Mouse (Mus musculus) midbrain, embryonic 13.5 days (tissue): ENCODE measurements at regions not wholly inside any gene's neighbourhood (a gene's known extent, or its start where the extent isn't known, plus 50 kb on each side); places are given as distances from the start of the nearest gene placed in this dataset.
A peak's percentile ranks its signal among the peaks of the same experiment; 100 is the strongest.
"Not testable (repeated sequence)": the region's sequence is repeated elsewhere in the genome, so short reads cannot be mapped to it uniquely, and the experiment has no call there.

Experiments
- ATAC-seq: fragments of 200-750 bp; cut with Nextera tagmentation; 2 replicates; pipeline ENCODE4 v1.8.0; 2017; ENCODE audit warnings: mild to moderate bottlenecking, moderate TSS enrichment, moderate library complexity
- H3K27ac ChIP-seq: fragments of 300-500 bp; sonication (generic); 2 replicates; pipeline ENCODE4 v1.5.1; 2015; ENCODE audit warnings: inconsistent platforms, mild to moderate bottlenecking, moderate library complexity
- H3K27me3 ChIP-seq: fragments of 300-500 bp; sonication (generic); 2 replicates; pipeline ENCODE4 v1.6.1; 2015; ENCODE audit warnings: mild to moderate bottlenecking, inconsistent platforms
- H3K36me3 ChIP-seq: fragments of 300-500 bp; sonication (generic); 2 replicates; pipeline ENCODE4 v1.6.1; 2015; ENCODE audit warnings: mild to moderate bottlenecking, inconsistent platforms
- H3K4me1 ChIP-seq: fragments of 300-500 bp; sonication (generic); replicated peaks from 2 replicates; pipeline ENCODE4 v1.6.1; 2015; ENCODE audit warnings: inconsistent platforms
- H3K4me2 ChIP-seq: fragments of 300-500 bp; sonication (generic); replicated peaks from 2 replicates; pipeline ENCODE4 v1.6.1; 2015; ENCODE audit warnings: moderate library complexity, mild to moderate bottlenecking, inconsistent platforms
- H3K4me3 ChIP-seq: fragments of 300-500 bp; sonication (generic); replicated peaks from 2 replicates; pipeline ENCODE4 v1.5.1; 2015; ENCODE audit warnings: mild to moderate bottlenecking, inconsistent platforms
- H3K9ac ChIP-seq: fragments of 300-500 bp; sonication (generic); replicated peaks from 2 replicates; pipeline ENCODE4 v1.6.1; 2015; ENCODE audit warnings: mild to moderate bottlenecking, inconsistent platforms
- H3K9me3 ChIP-seq: fragments of 300-500 bp; sonication (generic); 2 replicates; pipeline ENCODE4 v1.6.1; 2016; ENCODE audit warnings: mild to moderate bottlenecking, inconsistent platforms
- WGBS: fragments of 180-500 bp; shearing (Covaris S2); methylation state at CpG from one replicate; pipeline ENCODE4 v1.1.7; 2015; 5-methylcytosine and 5-hydroxymethylcytosine counted together

GRCm38 (mm10) chr7:73688451-73688850, 51.7 kb upstream of the Fam174b start:
- ATAC-seq: no peak
- no peaks in the 10 kb centered on the region for H3K9me3 ChIP-seq
- H3K4me3 ChIP-seq: no peak overlapping the region
- H3K9ac ChIP-seq: no peak overlapping the region
- no peak overlapping the region for H3K4me2 ChIP-seq
- peaks cover 2% of the 10 kb centered on the region for H3K4me1 ChIP-seq
- no peak overlapping the region for H3K27ac ChIP-seq
- WGBS: 86% methylated on average over 7 of the region's 7 CpGs
- no peaks in the 10 kb centered on the region for H3K36me3 ChIP-seq
- no peaks in the 10 kb centered on the region for H3K27me3 ChIP-seq

- WGBS: 93% methylated on average over 16 of the region's 17 CpGs
- not testable (repeated sequence) for ATAC-seq
Observed at GRCm38 (mm10) chr7:73686245-73686644, 53.9 kb upstream of the Fam174b start.

GRCm38 (mm10) chr7:73682756-73683155, 57.3 kb upstream of the Fam174b start:
- no peak overlapping the region for H3K4me3 ChIP-seq
- H3K36me3 ChIP-seq: no peaks in the 10 kb centered on the region
- H3K27me3 ChIP-seq: no peaks in the 10 kb centered on the region
- H3K4me2 ChIP-seq: no peak overlapping the region
- no peak for ATAC-seq
- no peak overlapping the region for H3K27ac ChIP-seq
- WGBS: 10% methylated on average over 5 of the region's 5 CpGs
- H3K4me1 ChIP-seq: peaks cover 11% of the 10 kb centered on the region
- H3K9ac ChIP-seq: no peak overlapping the region
- H3K9me3 ChIP-seq: no peaks in the 10 kb centered on the region

More at GRCm38 (mm10) chr7:73686245-73686644, 53.9 kb upstream of the Fam174b start:
- H3K4me3 ChIP-seq, H3K36me3 ChIP-seq, H3K9me3 ChIP-seq, H3K4me2 ChIP-seq, H3K9ac ChIP-seq, H3K27me3 ChIP-seq, H3K27ac ChIP-seq: not testable (repeated sequence)
- H3K4me1 ChIP-seq: peaks cover 11% of the 10 kb centered on the region

- H3K9me3 ChIP-seq: no peaks in the 10 kb centered on the region
- H3K4me3 ChIP-seq: no peak overlapping the region
- no peak for ATAC-seq
- H3K4me1 ChIP-seq: no peaks in the 10 kb centered on the region
- H3K4me2 ChIP-seq: no peak overlapping the region
- no peak overlapping the region for H3K27ac ChIP-seq
- no peaks in the 10 kb centered on the region for H3K27me3 ChIP-seq
- 75% methylated on average over 4 of the region's 4 CpGs for WGBS
- no peaks in the 10 kb centered on the region for H3K36me3 ChIP-seq
- H3K9ac ChIP-seq: no peak overlapping the region
Observed at GRCm38 (mm10) chr7:73670598-73670997, 69.5 kb upstream of the Fam174b start.

GRCm38 (mm10) chr7:73668791-73669190, 71.3 kb upstream of the Fam174b start:
- Histone ChIP-seq H3K4me1 (0 out of 2 replicates have a peak, but pooled peaks cover 3% of the 10 kb centered on the region), H3K27me3 (no peaks in the 10 kb centered on the region), H3K9me3 (no peaks in the 10 kb centered on the region), H3K4me3 (no peak overlapping the region), H3K36me3 (no peaks in the 10 kb centered on the region), H3K27ac (no peak overlapping the region), H3K9ac (no peak overlapping the region), H3K4me2 (no peak overlapping the region)
- WGBS: 74% methylated on average over 2 of the region's 2 CpGs
- no peak for ATAC-seq

GRCm38 (mm10) chr7:73666921-73667675, 73.0 kb upstream of the Fam174b start:
- H3K27me3 ChIP-seq: no peaks in the 10 kb centered on the region

GRCm38 (mm10) chr7:73664962-73665361, 75.1 kb upstream of the Fam174b start:
- no peak for ATAC-seq
- Histone ChIP-seq H3K36me3 (no peaks in the 10 kb centered on the region), H3K4me3 (no peak overlapping the region), H3K27me3 (no peaks in the 10 kb centered on the region), H3K9ac (no peak overlapping the region), H3K4me2 (no peak overlapping the region), H3K9me3 (no peaks in the 10 kb centered on the region), H3K4me1 (0 out of 2 replicates have a peak, but pooled peaks cover 3% of the 10 kb centered on the region), H3K27ac (no peak overlapping the region)
- 61% methylated on average over 6 of the region's 6 CpGs for WGBS

More at GRCm38 (mm10) chr7:73666921-73667675, 73.0 kb upstream of the Fam174b start:
- Histone ChIP-seq H3K4me1 (0 out of 2 replicates have a peak, but pooled peaks cover 3% of the 10 kb centered on the region), H3K27ac (no peak overlapping the region), H3K9ac (no peak overlapping the region), H3K4me3 (no peak overlapping the region), H3K9me3 (no peaks in the 10 kb centered on the region), H3K4me2 (no peak overlapping the region), H3K36me3 (no peaks in the 10 kb centered on the region)
- no peak for ATAC-seq
- 74% methylated on average over 14 of the region's 14 CpGs for WGBS

- Histone ChIP-seq H3K9me3 (no peaks in the 10 kb centered on the region), H3K27me3 (no peaks in the 10 kb centered on the region), H3K4me1 (0 out of 2 replicates have a peak, but pooled peaks cover 3% of the 10 kb centered on the region), H3K36me3 (no peaks in the 10 kb centered on the region), H3K4me3 (no peak overlapping the region), H3K27ac (no peak overlapping the region), H3K4me2 (no peak overlapping the region), H3K9ac (no peak overlapping the region)
- WGBS: 83% methylated on average over 9 of the region's 9 CpGs
- no peak for ATAC-seq
Observed at GRCm38 (mm10) chr7:73662536-73662935, 77.6 kb upstream of the Fam174b start.

GRCm38 (mm10) chr7:73661901-73662300, 78.2 kb upstream of the Fam174b start:
- Histone ChIP-seq H3K4me2 (no peak overlapping the region), H3K4me1 (0 out of 2 replicates have a peak, but pooled peaks cover 3% of the 10 kb centered on the region), H3K27me3 (0 out of 2 replicates have a peak, but pooled peaks cover 3% of the 10 kb centered on the region), H3K27ac (no peak overlapping the region), H3K9ac (no peak overlapping the region), H3K36me3 (no peaks in the 10 kb centered on the region), H3K4me3 (no peak overlapping the region), H3K9me3 (no peaks in the 10 kb centered on the region)
- WGBS: 93% methylated on average over 3 of the region's 3 CpGs
- no peak for ATAC-seq

- Histone ChIP-seq H3K9me3 (no peaks in the 10 kb centered on the region), H3K9ac (no peak overlapping the region), H3K4me3 (no peak overlapping the region), H3K27me3 (0 out of 2 replicates have a peak, but pooled peaks cover 9% of the 10 kb centered on the region), H3K4me1 (peaks cover 4% of the 10 kb centered on the region; the same call in 1 of the 2 replicates), H3K27ac (no peak overlapping the region), H3K4me2 (no peak overlapping the region), H3K36me3 (no peaks in the 10 kb centered on the region)
- 87% methylated on average over 5 of the region's 5 CpGs for WGBS
- no peak for ATAC-seq
Observed at GRCm38 (mm10) chr7:73659551-73659950, 80.6 kb upstream of the Fam174b start.

- peaks cover 7% of the 10 kb centered on the region; the same call in 1 of the 2 replicates for H3K4me1 ChIP-seq
- no peak overlapping the region for H3K4me3 ChIP-seq
- H3K27ac ChIP-seq: no peak overlapping the region
- H3K36me3 ChIP-seq: no peaks in the 10 kb centered on the region
- no peak overlapping the region for H3K9ac ChIP-seq
- no peak overlapping the region for H3K4me2 ChIP-seq
- WGBS: 78% methylated on average over 7 of the region's 7 CpGs
- ATAC-seq: no peak
- H3K27me3 ChIP-seq: peaks cover 12% of the 10 kb centered on the region; the same call in 1 of the 2 replicates
- no peaks in the 10 kb centered on the region for H3K9me3 ChIP-seq
Observed at GRCm38 (mm10) chr7:73657283-73657682, 82.8 kb upstream of the Fam174b start.

GRCm38 (mm10) chr7:73656424-73656795, 83.7 kb upstream of the Fam174b start:
- 0 out of 2 replicates have a peak, but pooled peaks have one; percentile 18 for ATAC-seq
- H3K4me1 ChIP-seq, H3K36me3 ChIP-seq, H3K9ac ChIP-seq, H3K4me3 ChIP-seq, H3K27ac ChIP-seq, H3K4me2 ChIP-seq, H3K9me3 ChIP-seq: not testable (repeated sequence)
- peaks cover 12% of the 10 kb centered on the region; the same call in 1 of the 2 replicates for H3K27me3 ChIP-seq
- WGBS: 95% methylated on average over 16 of the region's 16 CpGs
